ENCODE assay signal across 34 mouse cellular contexts in the genomic region with DNA sequence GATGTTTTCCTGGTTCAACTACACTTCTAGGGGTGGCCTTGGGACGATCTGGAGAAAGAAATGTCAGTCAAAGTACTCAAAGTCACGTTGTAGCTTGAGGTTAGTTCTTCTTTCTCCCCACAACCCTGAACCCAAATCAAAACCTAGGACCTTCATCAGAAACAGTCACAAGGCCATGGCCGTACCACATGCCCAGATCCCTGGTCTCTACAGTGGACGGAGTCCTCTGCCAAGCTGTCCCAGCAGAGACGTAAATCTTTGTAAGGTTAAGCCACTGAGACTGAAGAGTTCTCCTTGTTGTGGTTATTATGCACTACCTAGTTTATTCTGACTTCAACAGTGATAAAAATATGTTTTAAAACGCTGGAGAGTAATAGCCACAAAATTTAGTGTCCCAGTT. TPM values are rescaled to one million over a fixed set of nuclear protein-coding genes. Genes with fewer than 3 reads are reported as not detected.
"Had no signal": no experiment of that assay in that cellular context is flagged by ENCODE, and none has a peak within 500 bp of the region (broad histone marks: within the 10 kb centered on the region; RNA-seq: fewer than 3 reads in every experiment).

No protein-coding gene starts in this region.

- DNase-seq: left cerebral cortex, postnatal 4 days; liver; liver, embryonic 13.5 days; liver, postnatal 0 days; lung, adult 18-20 months; lung, adult 2 months; lung, postnatal 10 days; lung, postnatal 14 days; lung, postnatal 36 days had no signal

RNA-seq across cellular contexts. Expression of gene Lingo1, which starts 32.6 kb away (rescaled TPM):
- total RNA-seq: megakaryocyte progenitor cell, adult 5-6 weeks; megakaryocyte, adult 5-6 weeks; megakaryocyte-erythroid progenitor cell, adult 5-6 weeks; monocyte, adult 5-6 weeks had no signal
- polyA plus RNA-seq: macrophage had no signal

RNA-seq across cellular contexts. Expression of gene Odf3l1, which starts 35.6 kb away (rescaled TPM):
- total RNA-seq: left cerebral cortex, postnatal 10 days; left cerebral cortex, postnatal 14 days; left cerebral cortex, postnatal 25 days; left cerebral cortex, postnatal 36 days; left cerebral cortex, postnatal 4 days; liver, adult 2 months; megakaryocyte progenitor cell, adult 5-6 weeks; megakaryocyte, adult 5-6 weeks; megakaryocyte-erythroid progenitor cell, adult 5-6 weeks; midbrain, postnatal 0 days; monocyte, adult 5-6 weeks had no signal
- polyA plus RNA-seq: liver, embryonic 11.5 days; liver, embryonic 12.5 days; liver, embryonic 13.5 days; liver, embryonic 14.5 days; liver, embryonic 16.5 days; liver, postnatal 0 days; lung, postnatal 0 days; macrophage; midbrain, embryonic 10.5 days; midbrain, embryonic 11.5 days; midbrain, embryonic 12.5 days; midbrain, embryonic 13.5 days; midbrain, embryonic 14.5 days; midbrain, embryonic 15.5 days; midbrain, embryonic 16.5 days; neural tube, embryonic 11.5 days; neural tube, embryonic 12.5 days had no signal

RNA-seq across cellular contexts. Expression of gene Cspg4, which starts 36.0 kb away (rescaled TPM):
- total RNA-seq: megakaryocyte progenitor cell, adult 5-6 weeks; megakaryocyte, adult 5-6 weeks; megakaryocyte-erythroid progenitor cell, adult 5-6 weeks; monocyte, adult 5-6 weeks had no signal
- polyA plus RNA-seq: macrophage had no signal
